Mouse (Mus musculus) gastrocnemius, postnatal 14 days (tissue): Measurements from ENCODE around the gene Bicral. TPM values are rescaled to one million over a fixed set of nuclear protein-coding genes. Genes with fewer than 3 reads are reported as not detected.
A peak's percentile ranks its signal among the peaks of the same experiment; 100 is the strongest.
"Not testable (repeated sequence)": the region's sequence is repeated elsewhere in the genome, so short reads cannot be mapped to it uniquely, and the experiment has no call there.

Source experiments
- DNase-seq: peaks from one replicate; pipeline ENCODE4 v3.0.0; 2021; ENCODE audit warnings: mixed read lengths
- intact Hi-C: fragments of 180-260 bp; cut with DNase I; formaldehyde crosslinking; loops from one replicate; pipeline ENCODE4 v1.15.1; 2025; ENCODE audit warnings: low total_unique reads
- total RNA-seq, 2 experiments: library from RNA; stranded (reverse); gene quantifications; 2 replicates each; pipeline ENCODE4 v1.2.3; 2021

The Bicral gene
- total RNA-seq, 2 experiments from 2014 or later, result 9.4 to 10.5 TPM

GRCm38 (mm10) chr17:46772404-46773277 lies 85.6 kb downstream of the Bicral start, which contains the start of gene 2310039H08Rik:
Gene 2310039H08Rik (plus strand): TSS chr17:46772635.
- intact Hi-C loops, result no loop called here
- peak; percentile 84 for DNase-seq

- DNase-seq, result no peak
- intact Hi-C loops, result no loop called here
These were observed 86.3 kb downstream of the Bicral start for GRCm38 (mm10) chr17:46772038-46772403.

- intact Hi-C loops, result no loop called here
- DNase-seq, result no peak
These were observed 86.7 kb downstream of the Bicral start for GRCm38 (mm10) chr17:46771616-46772015.

- intact Hi-C loops, result no loop called here
- no peak for DNase-seq
These were observed 87.3 kb downstream of the Bicral start for GRCm38 (mm10) chr17:46771025-46771424.

GRCm38 (mm10) chr17:46770546-46770945 lies 87.7 kb downstream of the Bicral start:
- DNase-seq, result no peak
- intact Hi-C loops, result no loop called here

- intact Hi-C loops, result no loop called here
These were observed 90.4 kb downstream of the Bicral start for GRCm38 (mm10) chr17:46767868-46768267.

GRCm38 (mm10) chr17:46764916-46765315 lies 93.4 kb downstream of the Bicral start:
- DNase-seq, intact Hi-C loops: not testable (repeated sequence)

More at GRCm38 (mm10) chr17:46767868-46768267, 90.4 kb downstream of the Bicral start:
- no peak for DNase-seq

- no peak for DNase-seq
- intact Hi-C loops, result no loop called here
These were observed 94.7 kb downstream of the Bicral start, which contains the start of gene Ptcra for GRCm38 (mm10) chr17:46763544-46763943. Gene Ptcra (minus strand): TSS chr17:46763712.

- intact Hi-C loops, result no loop called here
- DNase-seq, result no peak
These were observed 99.5 kb downstream of the Bicral start for GRCm38 (mm10) chr17:46758753-46759152.

- DNase-seq, result peak; percentile 99
- intact Hi-C loops, result no loop called here
These were observed 106.3 kb downstream of the Bicral start, which contains the start of gene Cnpy3 for GRCm38 (mm10) chr17:46751794-46752556. Gene Cnpy3 (minus strand): TSS chr17:46752214.

- peak; percentile 26 for DNase-seq
- intact Hi-C loops, result no loop called here
These were observed 107.1 kb downstream of the Bicral start for GRCm38 (mm10) chr17:46751056-46751793.

GRCm38 (mm10) chr17:46750580-46750979 lies 107.7 kb downstream of the Bicral start:
- DNase-seq, result no peak
- intact Hi-C loops, result no loop called here

GRCm38 (mm10) chr17:46749282-46749681 lies 109.0 kb downstream of the Bicral start:
- DNase-seq, result no peak

More at GRCm38 (mm10) chr17:46749282-46749681, 109.0 kb downstream of the Bicral start:
- intact Hi-C loops, result no loop called here

Other genes starting within 250 kb of the Bicral start
- gene Ptk7, start 229.0 kb downstream of the Bicral start, total RNA-seq, result 1 to 10 TPM; 5.8 to 7.2 TPM
- 10 to 100 TPM; 13.7 to 14.9 TPM for gene Klc4, start 212.5 kb downstream of the Bicral start, total RNA-seq
- gene Mrpl2, start 212.3 kb downstream of the Bicral start, total RNA-seq, result 100 to 1,000 TPM; 102 to 107 TPM
- gene Cul7, start 208.1 kb downstream of the Bicral start, total RNA-seq, result 10 to 100 TPM; 20.1 to 25.5 TPM
- gene Rrp36, start 184.1 kb downstream of the Bicral start, total RNA-seq, result 10 to 100 TPM in 1 of 2 experiments, 1 to 10 TPM in 1; 9.5 to 11.8 TPM
- 10 to 100 TPM; 46.2 to 57.6 TPM for gene Mea1, start 179.7 kb downstream of the Bicral start, total RNA-seq
- gene Klhdc3, start 177.6 kb downstream of the Bicral start, total RNA-seq, result 100 to 1,000 TPM; 150 to 154 TPM
- gene Ppp2r5d, start 153.4 kb downstream of the Bicral start, total RNA-seq, result 10 to 100 TPM; 26.9 to 29.1 TPM
- 10 to 100 TPM; 10.1 to 11.2 TPM for gene Pex6, start 147.0 kb downstream of the Bicral start, total RNA-seq
- gene Gnmt, start 129.3 kb downstream of the Bicral start, total RNA-seq, result under 1 TPM; 0.41 to 0.75 TPM
- gene Cnpy3, start 106.3 kb downstream of the Bicral start, total RNA-seq, result 10 to 100 TPM; 11.3 to 16.5 TPM
- not detected for gene Ptcra, start 94.8 kb downstream of the Bicral start, total RNA-seq
- gene 2310039H08Rik, start 85.8 kb downstream of the Bicral start, total RNA-seq, result 10 to 100 TPM; 37.8 to 40.2 TPM
- gene Rpl7l1, start 75.8 kb downstream of the Bicral start, total RNA-seq, result 10 to 100 TPM; 54.3 to 57.3 TPM
- gene Tbcc, start 32.2 kb upstream of the Bicral start, total RNA-seq, result 10 to 100 TPM; 12.9 to 14.5 TPM
- not detected for gene Prph2, start 52.0 kb upstream of the Bicral start, total RNA-seq
- 10 to 100 TPM; 30.9 to 42.1 TPM for gene Ubr2, start 152.1 kb upstream of the Bicral start, total RNA-seq